Mouse (Mus musculus): ENCODE results near the gene Nmnat2. TPM values are rescaled to one million over a fixed set of nuclear protein-coding genes. Genes with fewer than 3 reads are reported as not detected.

The Nmnat2 gene
- total and polyA plus RNA-seq, 3 experiments = 1.3 to 2.8 TPM; not detected in 1

DNA sequence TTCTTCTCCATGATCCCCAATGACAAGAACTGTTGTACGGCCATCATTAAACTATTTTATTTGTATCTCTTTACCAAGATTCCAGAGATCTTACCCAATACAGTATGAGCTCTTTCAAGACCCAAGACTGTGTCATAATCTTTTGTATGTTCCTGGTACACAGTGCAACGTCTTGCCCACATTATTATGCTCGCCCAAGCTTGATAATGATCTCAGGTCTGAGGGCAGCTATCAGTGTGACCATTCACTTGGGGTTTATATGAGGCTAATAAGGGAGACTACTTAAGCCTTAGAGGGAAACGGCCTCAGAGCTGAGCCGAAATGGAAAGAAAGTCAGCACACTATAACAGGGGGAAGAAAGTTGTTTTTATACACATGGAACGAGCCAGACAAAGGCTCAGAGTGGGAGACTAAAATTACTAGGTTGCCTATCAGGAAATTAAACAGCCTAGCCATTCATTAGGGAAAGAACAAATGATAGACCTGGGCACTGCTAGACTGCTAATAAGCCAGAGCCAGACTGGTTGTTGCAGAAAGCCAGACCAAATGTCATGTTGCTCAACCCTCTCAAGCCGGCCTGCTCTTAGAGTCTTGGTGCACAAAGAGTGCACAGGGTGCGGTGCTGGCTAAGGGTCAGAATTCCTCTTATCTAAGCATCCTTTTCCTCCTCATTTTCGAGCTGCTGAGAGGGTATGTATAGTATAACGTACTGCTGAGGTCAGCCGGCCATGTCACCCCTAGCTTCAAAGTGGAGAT, 47.7 kb downstream of the Nmnat2 start:
- Histone ChIP-seq H3K4me1 (ENCODE audit: control insufficient read depth in 1 of 2, insufficient read depth in 2 of 2, low read length in 2 of 2) (peaks cover 7 to 38% of the 10 kb centered on the region in 2 experiments), H3K27ac (ENCODE audit: control insufficient read depth, low read depth, low read length) (no peak overlapping the region), H3K27me3 (ENCODE audit: control insufficient read depth in 1 of 2, insufficient read depth in 2 of 2, low read length in 2 of 2) (no peaks in the 10 kb centered on the region), H3K9ac (ENCODE audit: control insufficient read depth, low read depth, low read length, poor library complexity, severe bottlenecking) (no peak overlapping the region), H3K36me3 (ENCODE audit: control insufficient read depth in 1 of 2, insufficient read depth in 2 of 2, low read length in 2 of 2) (peaks cover 0 to 16% of the 10 kb centered on the region in 2 experiments; a peak in 2 of 4 replicates), H3K4me3 (ENCODE audit: control insufficient read depth in 1 of 2, insufficient read depth in 1 of 2, low read depth in 2 of 2, low read length in 2 of 2) (no peak overlapping the region), H3K9me3 (replicated peaks; ENCODE audit: insufficient read depth, low read length) (no peaks in the 10 kb centered on the region), H3K79me2 (ENCODE audit: control insufficient read depth, insufficient read depth, low read length, poor library complexity) (no peaks in the 10 kb centered on the region)
- DNase-seq (ENCODE audit: low read depth, low spot score) = no peak
- TF ChIP-seq ETS1 (IDR thresholded peaks at IDR 0.05; ENCODE audit: low read depth, low read length) (no peak), UBTF (IDR thresholded peaks at IDR 0.05; ENCODE audit: borderline replicate concordance, insufficient read depth, low read depth, low read length) (no peak), USF1 (IDR thresholded peaks at IDR 0.05; ENCODE audit: low read depth, low read length) (no peak), MAX (IDR thresholded peaks at IDR 0.05; ENCODE audit: low read length) (no peak)

DNA sequence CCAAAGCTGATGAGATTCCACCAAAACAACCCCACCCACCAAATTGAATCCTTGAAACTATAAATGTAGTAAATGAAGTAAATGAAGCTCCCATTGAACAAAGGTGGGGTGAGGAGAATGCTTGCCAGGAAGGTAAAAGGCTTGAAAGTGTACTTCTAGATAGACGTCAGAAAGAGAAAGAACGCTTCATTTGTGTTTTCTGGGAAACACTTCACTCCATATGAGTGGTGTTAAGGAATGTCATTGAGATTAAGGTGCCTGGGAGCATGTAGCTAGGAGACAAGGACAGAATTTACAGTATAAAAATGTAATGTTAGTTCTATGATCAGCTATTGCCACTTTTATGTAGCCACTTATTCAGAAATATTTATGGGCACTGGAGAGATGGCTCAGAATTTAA, 49.7 kb downstream of the Nmnat2 start:
- TF ChIP-seq E2F4 (IDR thresholded peaks at IDR 0.05; ENCODE audit: borderline replicate concordance, low read depth, low read length) (no peak), POLR2AphosphoS2 (IDR thresholded peaks at IDR 0.05; ENCODE audit: low read length) (no peak), NELFE (IDR thresholded peaks at IDR 0.05; ENCODE audit: low read depth, low read length) (no peak), RAD21 (IDR thresholded peaks at IDR 0.05; ENCODE audit: low read depth, low read length) (no peak), CHD2 (IDR thresholded peaks at IDR 0.05; ENCODE audit: low read length) (no peak), MYC (IDR thresholded peaks at IDR 0.05; ENCODE audit: low read depth, low read length) (no peak), UBTF (IDR thresholded peaks at IDR 0.05; ENCODE audit: borderline replicate concordance, insufficient read depth, low read depth, low read length) (no peak)
- H3K36me3 ChIP-seq (ENCODE audit: control insufficient read depth in 1 of 2, insufficient read depth in 2 of 2, low read length in 2 of 2) = peaks cover 0 to 32% of the 10 kb centered on the region in 2 experiments; a peak in 2 of 4 replicates
- H3K27ac ChIP-seq (ENCODE audit: control insufficient read depth, low read depth, low read length) = no peak overlapping the region
- no peaks in the 10 kb centered on the region for H3K79me2 ChIP-seq (ENCODE audit: control insufficient read depth, insufficient read depth, low read length, poor library complexity)
- peaks cover 10 to 42% of the 10 kb centered on the region in 2 experiments for H3K4me1 ChIP-seq (ENCODE audit: control insufficient read depth in 1 of 2, insufficient read depth in 2 of 2, low read length in 2 of 2)
- no peak for DNase-seq (ENCODE audit: low read depth, low spot score)
- no peaks in the 10 kb centered on the region for H3K9me3 ChIP-seq (replicated peaks; ENCODE audit: insufficient read depth, low read length)
- no peak overlapping the region for H3K4me3 ChIP-seq (ENCODE audit: control insufficient read depth in 1 of 2, insufficient read depth in 1 of 2, low read depth in 2 of 2, low read length in 2 of 2)
- no peak overlapping the region for H3K9ac ChIP-seq (ENCODE audit: control insufficient read depth, low read depth, low read length, poor library complexity, severe bottlenecking)
- no peaks in the 10 kb centered on the region for H3K27me3 ChIP-seq (ENCODE audit: control insufficient read depth in 1 of 2, insufficient read depth in 2 of 2, low read length in 2 of 2)

DNA sequence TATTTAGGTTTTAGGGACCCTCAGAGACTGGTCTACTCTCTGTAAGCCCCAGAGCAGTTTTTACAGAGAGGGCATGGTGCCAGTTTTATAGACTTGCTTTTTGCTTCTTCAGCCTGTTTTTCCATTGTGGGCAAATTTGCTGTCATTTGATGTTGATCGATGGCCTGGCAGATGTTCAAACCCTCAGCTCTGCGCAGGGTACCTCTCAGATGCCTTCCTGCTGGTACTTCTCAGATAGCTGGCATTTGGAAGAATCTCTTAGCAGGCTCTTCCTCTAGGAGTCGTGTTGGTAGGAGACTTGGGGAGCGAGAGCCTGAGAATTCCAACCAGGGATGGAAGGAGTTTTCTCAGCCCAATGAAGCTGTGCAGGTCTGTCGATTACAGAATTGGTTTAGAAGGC, 51.3 kb downstream of the Nmnat2 start:
- H3K27me3 ChIP-seq (ENCODE audit: control insufficient read depth in 1 of 2, insufficient read depth in 2 of 2, low read length in 2 of 2) = no peaks in the 10 kb centered on the region
- H3K27ac ChIP-seq (ENCODE audit: control insufficient read depth, low read depth, low read length) = peak overlapping the region; percentile 87
- H3K4me3 ChIP-seq (ENCODE audit: control insufficient read depth in 1 of 2, insufficient read depth in 1 of 2, low read depth in 2 of 2, low read length in 2 of 2) = peak overlapping the region in 1 of 2 experiments; percentile 34; a peak in 1 of 4 replicates
- no peaks in the 10 kb centered on the region for H3K79me2 ChIP-seq (ENCODE audit: control insufficient read depth, insufficient read depth, low read length, poor library complexity)
- DNase-seq (ENCODE audit: low read depth, low spot score) = peak; percentile 46
- peaks cover 0 to 47% of the 10 kb centered on the region in 2 experiments; a peak in 2 of 4 replicates for H3K36me3 ChIP-seq (ENCODE audit: control insufficient read depth in 1 of 2, insufficient read depth in 2 of 2, low read length in 2 of 2)
- no peaks in the 10 kb centered on the region for H3K9me3 ChIP-seq (replicated peaks; ENCODE audit: insufficient read depth, low read length)
- H3K9ac ChIP-seq (ENCODE audit: control insufficient read depth, low read depth, low read length, poor library complexity, severe bottlenecking) = peak overlapping the region; percentile 14; the same call in 1 of the 2 replicates
- H3K4me1 ChIP-seq (ENCODE audit: control insufficient read depth in 1 of 2, insufficient read depth in 2 of 2, low read length in 2 of 2) = peaks cover 21 to 54% of the 10 kb centered on the region in 2 experiments
- TF ChIP-seq BHLHE40 (IDR thresholded peaks at IDR 0.05; ENCODE audit: borderline replicate concordance, low read depth, low read length) (no peak), USF1 (IDR thresholded peaks at IDR 0.05; ENCODE audit: low read depth, low read length) (no peak), MYC (IDR thresholded peaks at IDR 0.05; ENCODE audit: low read depth, low read length) (no peak), GABPA (IDR thresholded peaks at IDR 0.05; ENCODE audit: low read depth, low read length) (no peak), ZKSCAN1 (IDR thresholded peaks at IDR 0.05; ENCODE audit: low read depth, low read length) (no peak), ELF1 (IDR thresholded peaks at IDR 0.05; ENCODE audit: low read depth, low read length) (no peak), MEF2A (IDR thresholded peaks at IDR 0.05; ENCODE audit: extremely low read depth, insufficient replicate concordance, low read depth, low read length, poor library complexity, severe bottlenecking) (no peak), UBTF (IDR thresholded peaks at IDR 0.05; ENCODE audit: borderline replicate concordance, insufficient read depth, low read depth, low read length) (no peak), POLR2AphosphoS5 (IDR thresholded peaks at IDR 0.05; ENCODE audit: borderline replicate concordance, low read depth, low read length) (no peak), CHD2 (IDR thresholded peaks at IDR 0.05; ENCODE audit: low read length) (no peak), E2F4 (IDR thresholded peaks at IDR 0.05; ENCODE audit: borderline replicate concordance, low read depth, low read length) (no peak), POLR2AphosphoS2 (IDR thresholded peaks at IDR 0.05; ENCODE audit: low read length) (0 out of 2 replicates have a peak, but pooled peaks have one; percentile 32), RAD21 (IDR thresholded peaks at IDR 0.05; ENCODE audit: low read depth, low read length) (no peak), NRF1 (IDR thresholded peaks at IDR 0.05; ENCODE audit: insufficient read depth, low read depth, low read length, poor library complexity, severe bottlenecking) (no peak), CHD1 (IDR thresholded peaks at IDR 0.05; ENCODE audit: low read depth, low read length) (no peak), ZMIZ1 (IDR thresholded peaks at IDR 0.05; ENCODE audit: low read depth, low read length) (0 out of 2 replicates have a peak, but pooled peaks have one; percentile 26), POLR2A (IDR thresholded peaks at IDR 0.05; ENCODE audit: control insufficient read depth in 1 of 2, insufficient read depth in 1 of 2, low read depth in 1 of 2, low read length in 2 of 2, poor library complexity in 1 of 2) (no peak), SMC3 (IDR thresholded peaks at IDR 0.05; ENCODE audit: low read depth, low read length) (no peak), MAZ (IDR thresholded peaks at IDR 0.05; ENCODE audit: low read depth, low read length) (no peak)

All from MEL (cell line).